Mouse (Mus musculus): ENCODE measurements around the gene Hcrtr1.

- no peak for TF ChIP-seq HCFC1 (IDR thresholded peaks at IDR 0.05; ENCODE audit: borderline replicate concordance, insufficient read depth, low read length)
- no peak for TF ChIP-seq CHD2 (IDR thresholded peaks at IDR 0.05; ENCODE audit: low read depth, low read length)
- no peak for TF ChIP-seq ZNF384 (IDR thresholded peaks at IDR 0.05; ENCODE audit: low read depth, low read length)
- TF ChIP-seq ZC3H11A (IDR thresholded peaks at IDR 0.05; ENCODE audit: borderline replicate concordance, low read depth, low read length) = no peak
- no peak for TF ChIP-seq MAFK (IDR thresholded peaks at IDR 0.05; ENCODE audit: insufficient read depth, low read depth, low read length)
Observed at GRCm38 (mm10) chr4:130169411-130169971, 30.3 kb upstream of the Hcrtr1 start.
